Mouse (Mus musculus) limb, embryonic 14.5 days (tissue): ENCODE results near the gene Map3k12. TPM values are rescaled to one million over a fixed set of nuclear protein-coding genes. Genes with fewer than 3 reads are reported as not detected.

Experiments
- ATAC-seq: fragments of 200-750 bp; cut with Nextera tagmentation; 2 replicates; pipeline ENCODE4 v1.8.0; 2017; ENCODE audit warnings: low read depth, moderate number of reproducible peaks, moderate TSS enrichment; ENCODE audit not compliant: low FRiP score
- DNase-seq: peaks from one replicate; pipeline ENCODE4 v3.0.0-alpha.2; 2015; ENCODE audit warnings: low spot score
- H3K27ac ChIP-seq: fragments of 300-500 bp; sonication (generic); replicated peaks from 2 replicates; pipeline ENCODE4 v1.5.1; 2014; ENCODE audit warnings: low read depth, mild to moderate bottlenecking, low read length, moderate library complexity, mixed read lengths
- H3K27me3 ChIP-seq: fragments of 300-500 bp; sonication (generic); 2 replicates; pipeline ENCODE4 v1.6.1; 2014; ENCODE audit warnings: low read length, mixed read lengths; ENCODE audit not compliant: control insufficient read depth, insufficient read depth
- H3K36me3 ChIP-seq: fragments of 300-500 bp; sonication (generic); 2 replicates; pipeline ENCODE4 v1.6.1; 2014; ENCODE audit warnings: mild to moderate bottlenecking, low read length, moderate library complexity, mixed read lengths; ENCODE audit not compliant: control insufficient read depth, insufficient read depth
- H3K4me1 ChIP-seq: fragments of 300-500 bp; sonication (generic); 2 replicates; pipeline ENCODE4 v1.6.1; 2014; ENCODE audit warnings: antibody characterized with exemption, low read length, mixed read lengths; ENCODE audit not compliant: control insufficient read depth, insufficient read depth
- H3K4me2 ChIP-seq: fragments of 300-500 bp; sonication (generic); replicated peaks from 2 replicates; pipeline ENCODE4 v1.6.1; 2014; ENCODE audit warnings: low read depth, mild to moderate bottlenecking, low read length, moderate library complexity; ENCODE audit not compliant: severe bottlenecking
- H3K4me3 ChIP-seq: fragments of 300-500 bp; sonication (generic); replicated peaks from 2 replicates; pipeline ENCODE4 v1.5.1; 2014; ENCODE audit warnings: low read length
- H3K9ac ChIP-seq: fragments of 300-500 bp; sonication (generic); 2 replicates; pipeline ENCODE4 v1.6.1; 2014; ENCODE audit warnings: mild to moderate bottlenecking, low read depth, low read length, moderate library complexity; ENCODE audit not compliant: severe bottlenecking
- H3K9me3 ChIP-seq: fragments of 300-500 bp; sonication (generic); 2 replicates; pipeline ENCODE4 v1.6.1; 2016; ENCODE audit warnings: low read length; ENCODE audit not compliant: control insufficient read depth
- POLR2A ChIP-seq: fragments of 200-500 bp; IDR thresholded peaks from 2 replicates; pipeline ENCODE4 v1.8.0; 2012; ENCODE audit warnings: inconsistent platforms, mild to moderate bottlenecking, moderate library complexity, borderline replicate concordance; ENCODE audit not compliant: insufficient read depth, insufficient read length; ENCODE audit errors: extremely low read depth
- WGBS: fragments of 180-500 bp; shearing (Covaris S2); extraction: QIAGEN DNeasy Blood & Tissue Kit; methylation state at CpG from one replicate; pipeline ENCODE4 v1.1.7; 2014; 5-methylcytosine and 5-hydroxymethylcytosine counted together
- polyA plus RNA-seq, 2 experiments: library from polyadenylated mRNA; depleted of rRNA in 1 of 2; stranded (reverse) in 1 of 2; unstranded in 1 of 2; fragments of >200 nt; fragmentation: Nextera tagmentation in 1 of 2; extraction: Ambion mirVana in 1 of 2; gene quantifications; 2 replicates each; pipeline versions ENCODE4 v1.2.1 to v1.2.3; 2012 to 2014

The Map3k12 gene
- polyA plus RNA-seq, 2 experiments, result 15.8 to 36.3 TPM

- no peak overlapping the region for H3K4me2 ChIP-seq
- H3K9ac ChIP-seq, result no peak overlapping the region
- no peak overlapping the region for H3K27ac ChIP-seq
- TF ChIP-seq POLR2A, result no peak
- DNase-seq, result no peak
- peaks cover 98% of the 10 kb centered on the region for H3K36me3 ChIP-seq
- no peak overlapping the region for H3K4me3 ChIP-seq
- no peaks in the 10 kb centered on the region for H3K9me3 ChIP-seq
- 75% methylated on average over 3 of the region's 3 CpGs for WGBS
- no peaks in the 10 kb centered on the region for H3K27me3 ChIP-seq
- no peak for ATAC-seq
- H3K4me1 ChIP-seq, result no peaks in the 10 kb centered on the region
Observed at GRCm38 (mm10) chr15:102499370-102499769, 17.5 kb downstream of the Map3k12 start.

- H3K9ac ChIP-seq, result no peak overlapping the region
- no peaks in the 10 kb centered on the region for H3K9me3 ChIP-seq
- H3K4me2 ChIP-seq, result no peak overlapping the region
- H3K4me3 ChIP-seq, result no peak overlapping the region
- no peak for TF ChIP-seq POLR2A
- ATAC-seq (no peak), DNase-seq (no peak)
- no peaks in the 10 kb centered on the region for H3K27me3 ChIP-seq
- H3K36me3 ChIP-seq, result peaks cover 98% of the 10 kb centered on the region
- 86% methylated on average over 3 of the region's 3 CpGs for WGBS
- H3K27ac ChIP-seq, result no peak overlapping the region
- no peaks in the 10 kb centered on the region for H3K4me1 ChIP-seq
Observed at GRCm38 (mm10) chr15:102498322-102498721, 18.5 kb downstream of the Map3k12 start.

- ATAC-seq (no peak), DNase-seq (no peak)
- no peaks in the 10 kb centered on the region for H3K27me3 ChIP-seq
- WGBS, result 75% methylated on average over 1 of the region's 1 CpGs
- H3K4me3 ChIP-seq, result no peak overlapping the region
- no peak overlapping the region for H3K27ac ChIP-seq
- no peak overlapping the region for H3K4me2 ChIP-seq
- H3K9me3 ChIP-seq, result no peaks in the 10 kb centered on the region
- no peak for TF ChIP-seq POLR2A
- no peaks in the 10 kb centered on the region for H3K4me1 ChIP-seq
- H3K9ac ChIP-seq, result no peak overlapping the region
- peaks cover 92% of the 10 kb centered on the region for H3K36me3 ChIP-seq
Observed at GRCm38 (mm10) chr15:102487664-102488063, 29.2 kb downstream of the Map3k12 start.

- peaks cover 93% of the 10 kb centered on the region for H3K36me3 ChIP-seq
- no peak overlapping the region for H3K4me3 ChIP-seq
- ATAC-seq, result no peak
- no peak overlapping the region for H3K9ac ChIP-seq
- no peaks in the 10 kb centered on the region for H3K9me3 ChIP-seq
- H3K27ac ChIP-seq, result no peak overlapping the region
- TF ChIP-seq POLR2A, result no peak
- H3K4me2 ChIP-seq, result no peak overlapping the region
- H3K4me1 ChIP-seq, result no peaks in the 10 kb centered on the region
- H3K27me3 ChIP-seq, result no peaks in the 10 kb centered on the region
- no peak for DNase-seq
- 92% methylated on average over 12 of the region's 12 CpGs for WGBS
Observed at GRCm38 (mm10) chr15:102485853-102486252, 31.0 kb downstream of the Map3k12 start.

GRCm38 (mm10) chr15:102483136-102483535 lies 33.7 kb downstream of the Map3k12 start:
- 92% methylated on average over 3 of the region's 3 CpGs for WGBS
- H3K36me3 ChIP-seq, result peaks cover 90% of the 10 kb centered on the region
- TF ChIP-seq POLR2A, result no peak
- no peak overlapping the region for H3K4me2 ChIP-seq
- no peak overlapping the region for H3K4me3 ChIP-seq
- ATAC-seq, result no peak
- no peaks in the 10 kb centered on the region for H3K27me3 ChIP-seq
- H3K27ac ChIP-seq, result no peak overlapping the region
- DNase-seq, result no peak
- no peaks in the 10 kb centered on the region for H3K9me3 ChIP-seq
- H3K4me1 ChIP-seq, result no peaks in the 10 kb centered on the region
- H3K9ac ChIP-seq, result no peak overlapping the region

- Histone ChIP-seq H3K4me1 (peaks cover 7% of the 10 kb centered on the region; the same call in 1 of the 2 replicates), H3K27ac (no peak overlapping the region), H3K27me3 (no peaks in the 10 kb centered on the region), H3K36me3 (peaks cover 59% of the 10 kb centered on the region), H3K4me2 (no peak overlapping the region), H3K4me3 (no peak overlapping the region), H3K9ac (no peak overlapping the region), H3K9me3 (no peaks in the 10 kb centered on the region)
- DNase-seq (no peak), ATAC-seq (no peak)
- 90% methylated on average over 2 of the region's 2 CpGs for WGBS
- no peak for TF ChIP-seq POLR2A
Observed at GRCm38 (mm10) chr15:102474520-102474919, 42.3 kb downstream of the Map3k12 start.
